Mouse (Mus musculus) heart, embryonic 15.5 days (tissue): ENCODE data around the gene Irs2. TPM values are rescaled to one million over a fixed set of nuclear protein-coding genes. Genes with fewer than 3 reads are reported as not detected.
A peak's percentile ranks its signal among the peaks of the same experiment; 100 is the strongest.

Source experiments
- ATAC-seq: fragments of 200-750 bp; cut with Nextera tagmentation; replicated peaks from 2 replicates; pipeline ENCODE4 v1.8.0; 2017; ENCODE audit warnings: low read depth, moderate TSS enrichment; ENCODE audit not compliant: insufficient number of reproducible peaks, insufficient read depth, low FRiP score
- H3K27ac ChIP-seq: fragments of 300-500 bp; sonication (generic); 2 replicates; pipeline ENCODE4 v1.5.1; 2015; ENCODE audit warnings: mild to moderate bottlenecking, inconsistent platforms
- H3K27me3 ChIP-seq: fragments of 300-500 bp; sonication (generic); 2 replicates; pipeline ENCODE4 v1.6.1; 2015; ENCODE audit warnings: inconsistent platforms
- H3K36me3 ChIP-seq: fragments of 300-500 bp; sonication (generic); 2 replicates; pipeline ENCODE4 v1.6.1; 2015; ENCODE audit warnings: mild to moderate bottlenecking, inconsistent platforms
- H3K4me1 ChIP-seq: fragments of 300-500 bp; sonication (generic); replicated peaks from 2 replicates; pipeline ENCODE4 v1.6.1; 2015; ENCODE audit warnings: inconsistent platforms
- H3K4me2 ChIP-seq: fragments of 300-500 bp; sonication (generic); 2 replicates; pipeline ENCODE4 v1.6.1; 2015; ENCODE audit warnings: inconsistent platforms, mild to moderate bottlenecking, moderate library complexity
- H3K4me3 ChIP-seq: fragments of 300-500 bp; sonication (generic); 2 replicates; pipeline ENCODE4 v1.5.1; 2015; ENCODE audit warnings: mild to moderate bottlenecking, inconsistent platforms
- H3K9ac ChIP-seq: fragments of 300-500 bp; sonication (generic); 2 replicates; pipeline ENCODE4 v1.6.1; 2015; ENCODE audit warnings: mild to moderate bottlenecking, inconsistent platforms
- H3K9me3 ChIP-seq: fragments of 300-500 bp; sonication (generic); replicated peaks from 2 replicates; pipeline ENCODE4 v1.6.1; 2016; ENCODE audit warnings: inconsistent platforms
- WGBS: fragments of 180-500 bp; shearing (Covaris S2); methylation state at CpG from one replicate; pipeline ENCODE4 v1.1.7; 2015; ENCODE audit warnings: mixed read lengths; 5-methylcytosine and 5-hydroxymethylcytosine counted together
- polyA plus RNA-seq: library from polyadenylated mRNA; unstranded; fragments of >200 nt; fragmentation: Nextera tagmentation; extraction: Ambion mirVana; gene quantifications from 2 replicates; pipeline ENCODE4 v1.2.1, GENCODE M21; 2015

Irs2 gene
- polyA plus RNA-seq, 1 experiment from 2014 or later, result 3.4 TPM

- Histone ChIP-seq H3K4me3 (no peak overlapping the region), H3K36me3 (no peaks in the 10 kb centered on the region), H3K27me3 (peaks cover 21% of the 10 kb centered on the region; the same call in 1 of the 2 replicates), H3K9me3 (no peaks in the 10 kb centered on the region), H3K4me1 (peaks cover 41% of the 10 kb centered on the region), H3K4me2 (no peak overlapping the region), H3K9ac (no peak overlapping the region), H3K27ac (no peak overlapping the region)
- 86% methylated on average over 4 of the region's 4 CpGs for WGBS
- ATAC-seq, result no peak
Measured at GRCm38 (mm10) chr8:10951567-10951966, 56.7 kb downstream of the Irs2 start.

- ATAC-seq, result peak; percentile 91
- Histone ChIP-seq H3K9ac (peak overlapping the region; percentile 21; the same call in 1 of the 2 replicates), H3K4me1 (peaks cover 40% of the 10 kb centered on the region)
Measured at GRCm38 (mm10) chr8:10945939-10946740, 62.1 kb downstream of the Irs2 start.

GRCm38 (mm10) chr8:10945490-10945889 lies 62.8 kb downstream of the Irs2 start:
- H3K27ac ChIP-seq, result peak overlapping the region; percentile 70
- H3K36me3 ChIP-seq, result no peaks in the 10 kb centered on the region
- H3K9ac ChIP-seq, result no peak overlapping the region
- ATAC-seq, result no peak
- H3K9me3 ChIP-seq, result no peaks in the 10 kb centered on the region
- peaks cover 40% of the 10 kb centered on the region for H3K4me1 ChIP-seq
- no peak overlapping the region for H3K4me3 ChIP-seq
- H3K27me3 ChIP-seq, result peaks cover 35% of the 10 kb centered on the region
- 47% methylated on average over 2 of the region's 2 CpGs for WGBS
- H3K4me2 ChIP-seq, result peak overlapping the region; percentile 65

More at GRCm38 (mm10) chr8:10945939-10946740, 62.1 kb downstream of the Irs2 start:
- 3% methylated on average over 23 of the region's 23 CpGs for WGBS
- H3K4me2 ChIP-seq, result peak overlapping the region; percentile 65
- no peaks in the 10 kb centered on the region for H3K9me3 ChIP-seq
- H3K36me3 ChIP-seq, result no peaks in the 10 kb centered on the region
- peaks cover 39% of the 10 kb centered on the region for H3K27me3 ChIP-seq
- H3K4me3 ChIP-seq, result peak overlapping the region; percentile 34
- peak overlapping the region; percentile 70 for H3K27ac ChIP-seq

- Histone ChIP-seq H3K4me3 (no peak overlapping the region), H3K9me3 (no peaks in the 10 kb centered on the region), H3K4me1 (peaks cover 29% of the 10 kb centered on the region), H3K36me3 (no peaks in the 10 kb centered on the region), H3K27ac (no peak overlapping the region), H3K27me3 (peaks cover 30% of the 10 kb centered on the region), H3K9ac (no peak overlapping the region), H3K4me2 (no peak overlapping the region)
- 58% methylated on average over 9 of the region's 9 CpGs for WGBS
- ATAC-seq, result no peak
Measured at GRCm38 (mm10) chr8:10943314-10944060, 64.8 kb downstream of the Irs2 start.

- Histone ChIP-seq H3K4me3 (no peak overlapping the region), H3K4me1 (peaks cover 14% of the 10 kb centered on the region), H3K27me3 (peaks cover 34% of the 10 kb centered on the region), H3K9ac (no peak overlapping the region), H3K27ac (no peak overlapping the region), H3K36me3 (no peaks in the 10 kb centered on the region), H3K4me2 (no peak overlapping the region), H3K9me3 (no peaks in the 10 kb centered on the region)
- WGBS, result 68% methylated on average over 6 of the region's 6 CpGs
- no peak for ATAC-seq
Measured at GRCm38 (mm10) chr8:10939883-10940282, 68.4 kb downstream of the Irs2 start.

GRCm38 (mm10) chr8:10939210-10939782 lies 69.0 kb downstream of the Irs2 start:
- Histone ChIP-seq H3K4me2 (no peak overlapping the region), H3K4me1 (peaks cover 14% of the 10 kb centered on the region), H3K27me3 (peaks cover 37% of the 10 kb centered on the region), H3K9ac (no peak overlapping the region), H3K4me3 (no peak overlapping the region), H3K27ac (no peak overlapping the region), H3K36me3 (no peaks in the 10 kb centered on the region), H3K9me3 (no peaks in the 10 kb centered on the region)
- ATAC-seq, result no peak
- WGBS, result 72% methylated on average over 3 of the region's 3 CpGs

- Histone ChIP-seq H3K4me1 (peaks cover 10% of the 10 kb centered on the region), H3K4me2 (no peak overlapping the region), H3K27ac (no peak overlapping the region), H3K9me3 (no peaks in the 10 kb centered on the region), H3K9ac (no peak overlapping the region), H3K27me3 (peaks cover 40% of the 10 kb centered on the region), H3K36me3 (no peaks in the 10 kb centered on the region), H3K4me3 (no peak overlapping the region)
- no peak for ATAC-seq
- whole genome bisulfite sequencing, result 90% methylated on average over 6 of the region's 6 CpGs
Measured at GRCm38 (mm10) chr8:10938284-10938683, 70.0 kb downstream of the Irs2 start.

GRCm38 (mm10) chr8:10936646-10937045 lies 71.6 kb downstream of the Irs2 start:
- Histone ChIP-seq H3K36me3 (no peaks in the 10 kb centered on the region), H3K4me1 (peaks cover 8% of the 10 kb centered on the region), H3K4me2 (no peak overlapping the region), H3K9me3 (no peaks in the 10 kb centered on the region), H3K27me3 (peaks cover 30% of the 10 kb centered on the region), H3K27ac (no peak overlapping the region), H3K4me3 (no peak overlapping the region), H3K9ac (no peak overlapping the region)
- 69% methylated on average over 9 of the region's 9 CpGs for WGBS
- ATAC-seq, result no peak

- H3K27me3 ChIP-seq, result peaks cover 28% of the 10 kb centered on the region
- no peak overlapping the region for H3K27ac ChIP-seq
- no peak for ATAC-seq
- H3K9ac ChIP-seq, result no peak overlapping the region
- H3K4me1 ChIP-seq, result peaks cover 12% of the 10 kb centered on the region
- WGBS, result 68% methylated on average over 8 of the region's 8 CpGs
- no peak overlapping the region for H3K4me2 ChIP-seq
- no peaks in the 10 kb centered on the region for H3K9me3 ChIP-seq
- H3K36me3 ChIP-seq, result no peaks in the 10 kb centered on the region
- H3K4me3 ChIP-seq, result no peak overlapping the region
Measured at GRCm38 (mm10) chr8:10935231-10935630, 73.0 kb downstream of the Irs2 start.
